Mouse (Mus musculus) urinary bladder, postnatal 36 days (tissue): ENCODE data around the gene Parp2.
"Not testable (repeated sequence)": the region's sequence is repeated elsewhere in the genome, so short reads cannot be mapped to it uniquely, and the experiment has no call there.

ENCODE experiments used
- DNase-seq, 2 experiments: peaks; one replicate each; pipeline ENCODE4 v3.0.0; 2022; ENCODE audit warnings: low spot score in 2 of 2, mixed read lengths in 1 of 2

Parp2 gene

DNA sequence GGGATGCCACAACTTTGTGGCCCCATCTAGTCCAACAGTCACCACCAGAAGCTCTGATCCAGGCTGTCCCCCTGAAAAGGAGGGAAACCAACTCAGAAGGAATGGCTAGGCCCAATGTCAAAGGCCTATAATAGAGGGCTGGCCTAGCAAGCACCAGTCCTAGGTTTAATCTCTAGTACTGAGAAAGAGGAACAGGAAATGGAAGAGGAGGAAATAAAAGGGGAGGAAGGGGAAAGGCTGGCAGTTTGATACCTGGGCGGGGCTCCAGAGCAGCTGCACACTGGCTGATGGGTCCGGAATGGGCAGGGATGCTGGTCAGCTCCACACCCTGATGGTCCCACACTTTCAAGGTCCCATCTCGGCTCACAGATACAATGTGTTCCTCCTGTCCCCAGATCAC, 22.2 kb downstream of the Parp2 start:
- no peak for DNase-seq

DNA sequence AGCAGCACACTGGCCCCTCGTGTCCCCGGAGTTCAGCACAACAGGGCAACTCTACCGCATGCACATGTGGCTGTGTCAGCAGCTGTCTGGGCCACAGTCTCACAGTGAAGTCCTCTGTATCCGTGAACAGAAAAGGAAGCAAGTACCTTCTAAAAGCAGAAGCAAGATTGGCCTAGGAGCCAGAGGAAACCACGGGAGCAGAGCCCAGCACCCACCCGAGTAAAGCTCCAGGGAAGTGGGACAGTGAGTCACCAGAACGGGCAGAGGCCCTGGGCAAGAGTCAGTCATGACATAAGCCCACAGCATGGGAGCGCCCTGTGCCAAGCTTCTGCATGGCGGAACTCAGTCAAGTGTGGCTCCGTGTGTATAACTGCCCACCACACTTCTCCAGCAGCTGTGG, 26.3 kb downstream of the Parp2 start:
- DNase-seq, result peak in 1 of 2 experiments; percentile 19

DNA sequence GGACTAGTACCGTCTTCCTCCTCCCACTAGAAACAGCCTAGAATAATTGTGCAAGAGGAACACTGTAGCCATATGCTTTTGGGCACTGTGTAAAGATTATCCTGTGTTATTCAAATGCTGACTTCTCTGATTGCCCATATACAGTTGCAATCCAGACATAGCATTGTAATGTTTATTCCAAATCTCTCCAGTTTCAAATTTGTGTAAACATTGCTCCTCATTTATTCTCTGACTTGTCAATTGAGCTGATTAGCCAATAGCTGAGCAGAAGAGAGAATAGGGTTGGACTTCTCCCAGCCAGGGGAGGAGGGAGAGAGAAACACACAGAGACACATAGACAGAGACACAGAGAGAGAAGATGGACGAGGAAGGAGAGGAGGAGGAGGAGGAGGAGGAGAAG, 26.8 kb downstream of the Parp2 start:
- DNase-seq, result no peak

DNA sequence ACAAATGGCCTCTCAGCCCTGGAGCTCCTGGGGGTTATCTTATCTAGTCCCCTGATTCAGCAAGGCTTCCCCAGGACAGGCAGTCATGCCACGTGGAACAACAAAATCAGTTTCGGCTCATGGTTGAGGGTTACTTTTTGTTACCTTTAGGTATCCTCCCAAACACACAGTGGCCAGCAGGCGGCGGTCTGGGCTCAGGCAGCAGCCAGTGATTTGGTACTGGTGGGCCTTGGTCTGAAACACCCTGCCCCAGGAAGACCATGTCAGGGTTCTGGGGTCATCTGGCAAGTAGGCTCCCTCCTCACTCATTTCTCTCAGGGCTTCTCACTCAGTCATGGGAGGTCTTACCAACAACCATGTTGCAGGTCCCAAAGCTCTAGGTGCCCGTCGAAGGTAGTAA, 29.6 kb downstream of the Parp2 start:
- no peak for DNase-seq

DNA sequence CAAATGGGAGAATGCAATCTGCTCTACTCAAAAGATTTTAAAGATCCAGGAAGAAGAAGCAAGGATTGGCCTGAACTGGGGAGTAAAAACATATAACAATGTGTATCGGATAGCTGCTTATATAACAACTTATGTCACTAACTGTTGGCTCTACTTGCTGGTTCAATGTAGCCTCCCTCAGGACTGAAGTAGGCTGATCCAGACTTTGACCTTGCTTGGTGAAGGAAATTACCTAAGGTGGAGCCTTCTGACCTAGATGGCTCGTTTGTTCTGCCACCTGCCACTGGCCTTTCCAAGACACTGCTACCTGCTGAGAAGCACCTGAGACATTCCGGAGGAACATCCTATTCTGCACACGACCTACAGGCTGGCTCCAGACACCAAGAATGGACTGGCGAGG, 48.1 kb downstream of the Parp2 start:
- DNase-seq, result no peak

DNA sequence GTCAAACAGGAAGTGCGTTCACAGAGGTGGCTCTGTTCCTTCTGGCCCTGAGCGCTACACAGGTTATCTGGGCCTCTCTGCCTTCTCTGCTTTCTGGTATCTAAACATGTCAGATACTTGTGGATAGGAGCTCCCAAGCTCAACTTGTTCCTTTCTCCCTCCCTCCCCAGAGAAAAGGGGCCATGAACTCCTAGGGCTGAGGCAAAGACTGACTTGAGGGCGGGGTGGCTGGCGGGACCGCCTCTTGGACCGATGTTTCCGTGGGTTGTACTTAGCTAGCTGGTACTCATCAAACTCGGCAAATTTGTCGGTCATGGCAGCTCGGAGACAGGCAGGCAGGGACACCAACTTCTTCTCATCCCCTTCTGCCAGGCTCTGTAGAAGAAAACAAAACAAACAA, 55.0 kb downstream of the Parp2 start:
- DNase-seq, result no peak

DNA sequence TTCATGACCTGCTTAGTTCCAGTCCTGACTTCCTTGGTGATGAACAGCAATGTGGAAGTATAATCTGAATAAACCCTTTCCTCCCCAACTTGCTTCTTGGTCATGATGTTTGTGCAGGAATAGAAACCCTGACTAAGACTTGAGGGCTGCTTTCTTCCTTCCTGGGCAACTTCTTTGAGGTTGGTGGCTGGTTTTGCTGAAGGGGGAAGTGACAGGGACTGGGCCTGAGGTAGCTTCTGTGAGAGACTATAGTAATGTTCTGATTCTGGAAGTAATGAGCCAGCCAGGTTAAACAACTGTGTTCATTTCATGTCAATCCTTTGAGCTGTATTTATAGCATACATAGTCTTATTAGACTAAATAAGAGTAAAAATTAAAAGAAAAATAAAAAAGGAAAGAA, 57.4 kb downstream of the Parp2 start:
- not testable (repeated sequence) for DNase-seq

DNA sequence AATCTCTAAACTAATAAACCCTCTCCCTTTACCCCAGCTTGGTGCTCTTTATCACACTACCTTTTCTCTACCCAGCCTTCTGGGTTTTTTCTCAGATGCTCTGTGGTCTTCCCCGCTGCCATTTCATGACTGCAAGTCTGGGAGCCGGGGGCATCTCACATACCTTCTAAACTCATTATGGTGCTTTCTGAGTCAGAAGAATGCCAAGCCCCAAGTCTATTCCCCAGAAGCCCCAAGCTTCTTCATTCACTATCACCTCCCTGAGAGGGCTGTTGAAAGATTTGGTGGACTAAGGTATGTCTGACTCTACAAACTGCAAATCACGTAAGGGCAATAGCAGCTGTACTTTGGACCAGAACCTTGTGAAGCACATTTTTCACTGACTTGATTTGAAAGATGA, 59.3 kb downstream of the Parp2 start:
- no peak for DNase-seq

DNA sequence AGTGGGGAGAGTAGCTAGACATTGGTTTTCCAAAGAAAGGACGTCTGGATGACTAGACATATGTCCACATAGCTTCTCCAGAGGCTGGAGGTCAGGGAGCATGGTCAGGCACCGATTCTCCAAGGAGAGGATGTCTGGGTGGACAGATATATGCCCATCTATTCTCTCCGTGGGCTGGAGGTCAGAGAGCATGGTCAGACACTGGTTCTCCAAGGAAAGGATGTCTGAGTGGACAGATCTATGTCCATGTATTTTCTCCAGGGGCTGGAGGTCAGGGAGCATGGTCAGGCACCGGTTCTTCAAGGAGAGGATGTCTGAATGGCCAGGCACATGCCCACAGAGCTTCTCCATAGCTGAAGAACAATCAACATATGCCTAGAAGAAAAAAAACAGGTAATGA, 60.6 kb downstream of the Parp2 start:
- DNase-seq, result no peak

DNA sequence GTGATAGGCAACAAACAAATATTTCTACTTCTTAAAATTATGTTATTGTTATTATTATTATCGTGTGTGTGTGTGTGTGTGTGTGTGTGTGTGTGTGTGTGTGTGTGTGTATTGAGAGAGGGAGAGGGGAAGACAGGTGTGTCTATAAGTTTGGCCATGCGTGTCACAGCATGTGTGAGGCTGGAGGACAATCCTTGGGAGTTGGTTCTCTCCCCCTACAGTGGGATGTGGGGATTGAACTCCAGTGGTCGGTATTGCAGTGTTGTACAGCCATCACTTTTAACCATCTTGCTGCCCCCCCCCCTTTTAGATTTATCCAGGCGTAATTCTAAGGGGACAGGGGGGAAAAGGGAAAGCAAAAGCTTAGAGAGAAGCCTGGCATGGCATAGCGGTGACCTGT, 61.0 kb downstream of the Parp2 start:
- no peak for DNase-seq

DNA sequence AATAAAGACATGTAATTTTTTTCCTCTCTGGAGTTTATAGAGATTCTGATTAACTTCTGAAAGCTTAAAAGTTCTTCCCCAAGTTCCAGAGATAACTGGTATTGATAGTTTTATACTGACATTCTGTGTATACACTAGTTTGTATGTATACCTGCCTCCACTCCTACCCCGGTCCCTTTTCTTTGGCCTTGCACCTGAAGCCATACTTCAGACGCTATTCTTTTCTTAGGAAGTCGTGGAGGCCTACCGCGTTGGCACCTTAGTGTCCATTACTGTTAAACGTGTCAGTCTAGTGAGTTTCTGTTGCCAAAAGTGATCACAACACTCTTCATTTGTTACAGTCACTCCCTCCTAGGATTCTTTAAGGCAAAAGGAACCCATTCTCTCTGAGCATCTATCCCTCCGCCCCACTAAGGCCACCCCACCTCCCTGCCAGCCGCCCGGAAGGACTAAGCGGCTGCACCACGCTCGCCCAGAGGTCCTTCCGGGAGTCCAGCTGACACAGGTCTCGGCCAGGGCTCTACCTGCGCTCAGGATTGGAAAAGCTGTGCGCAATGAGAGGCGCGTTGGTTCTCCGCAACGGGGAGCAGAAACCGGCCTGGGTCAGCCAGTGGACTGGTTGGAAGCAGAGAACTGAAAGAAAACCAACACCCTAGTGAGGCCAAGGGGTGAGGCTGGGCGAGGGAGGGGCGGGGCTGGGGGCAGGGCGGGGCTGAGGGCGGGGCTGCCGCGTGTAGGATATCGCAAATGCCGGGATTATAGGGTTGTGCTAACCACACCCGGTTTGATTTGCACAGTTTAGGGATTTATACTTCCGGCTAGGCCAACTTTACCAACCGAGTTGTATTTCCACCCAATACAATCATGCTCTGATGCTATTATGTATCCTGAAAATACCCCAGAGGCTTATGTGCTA, 62.5 kb downstream of the Parp2 start, which contains the start of gene Tep1:
Gene Tep1 (minus strand): TSS at position 672 of the 916 bp plus-strand sequence.
- DNase-seq, result peak; percentile 66 to 74

DNA sequence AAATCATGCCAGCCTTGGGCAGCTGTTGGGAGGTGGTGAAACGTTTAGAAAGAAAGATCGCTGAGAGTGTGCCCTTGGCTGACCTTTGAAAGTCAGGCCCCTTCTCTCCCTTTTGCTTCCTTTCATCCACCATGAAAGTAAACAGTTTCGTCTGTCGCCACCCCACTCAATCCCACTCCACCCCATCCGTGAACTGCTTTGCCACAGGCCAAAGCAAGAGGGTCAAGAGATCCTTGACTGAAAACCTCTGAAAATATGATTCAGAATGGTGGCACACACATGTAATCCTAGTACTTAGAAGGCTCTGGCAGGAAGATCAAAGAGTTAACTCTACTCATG, 63.1 kb downstream of the Parp2 start:
- DNase-seq, result no peak
